Mouse (Mus musculus) midbrain, embryonic 16.5 days (tissue): Measurements from ENCODE around the gene Lrrc4c. TPM values are rescaled to one million over a fixed set of nuclear protein-coding genes. Genes with fewer than 3 reads are reported as not detected.

Source experiments
- ATAC-seq: fragments of 200-750 bp; cut with Nextera tagmentation; 2 replicates; pipeline ENCODE4 v1.8.0; 2017; ENCODE audit warnings: moderate TSS enrichment
- H3K27ac ChIP-seq: fragments of 300-500 bp; sonication (generic); 2 replicates; pipeline ENCODE4 v1.5.1; 2014; ENCODE audit warnings: mild to moderate bottlenecking, low read length, mixed read lengths
- H3K27me3 ChIP-seq: fragments of 300-500 bp; sonication (generic); 2 replicates; pipeline ENCODE4 v1.6.1; 2014; ENCODE audit warnings: low read depth, low read length, mixed read lengths; ENCODE audit not compliant: control insufficient read depth, insufficient read depth
- H3K36me3 ChIP-seq: fragments of 300-500 bp; sonication (generic); 2 replicates; pipeline ENCODE4 v1.6.1; 2014; ENCODE audit warnings: mild to moderate bottlenecking, low read length, moderate library complexity, mixed read lengths; ENCODE audit not compliant: control insufficient read depth, insufficient read depth
- H3K4me1 ChIP-seq: fragments of 300-500 bp; sonication (generic); 2 replicates; pipeline ENCODE4 v1.6.1; 2014; ENCODE audit warnings: mild to moderate bottlenecking, low read length, mixed read lengths; ENCODE audit not compliant: control insufficient read depth, insufficient read depth
- H3K4me2 ChIP-seq: fragments of 300-500 bp; sonication (generic); 2 replicates; pipeline ENCODE4 v1.6.1; 2014; ENCODE audit warnings: mild to moderate bottlenecking, low read length, mixed read lengths
- H3K4me3 ChIP-seq: fragments of 300-500 bp; sonication (generic); 2 replicates; pipeline ENCODE4 v1.5.1; 2014; ENCODE audit warnings: low read depth, mild to moderate bottlenecking, low read length, moderate library complexity, mixed read lengths
- H3K9ac ChIP-seq: fragments of 300-500 bp; sonication (generic); 2 replicates; pipeline ENCODE4 v1.6.1; 2014; ENCODE audit warnings: low read depth, low read length, mixed read lengths
- H3K9me3 ChIP-seq: fragments of 300-500 bp; sonication (generic); replicated peaks from 2 replicates; pipeline ENCODE4 v1.6.1; 2014; ENCODE audit warnings: mild to moderate bottlenecking, low read length, mixed read lengths; ENCODE audit not compliant: control insufficient read depth, poor library complexity, severe bottlenecking
- WGBS: fragments of 180-500 bp; shearing (Covaris S2); extraction: QIAGEN DNeasy Blood & Tissue Kit; methylation state at CpG from one replicate; pipeline ENCODE4 v1.1.7; 2014; 5-methylcytosine and 5-hydroxymethylcytosine counted together
- polyA plus RNA-seq: library from polyadenylated mRNA; unstranded; fragments of >200 nt; fragmentation: Nextera tagmentation; extraction: Ambion mirVana; gene quantifications from 2 replicates; pipeline ENCODE4 v1.2.1, GENCODE M21; 2015

Lrrc4c gene
- polyA plus RNA-seq, 1 experiment from 2014 or later = 43.3 TPM

DNA sequence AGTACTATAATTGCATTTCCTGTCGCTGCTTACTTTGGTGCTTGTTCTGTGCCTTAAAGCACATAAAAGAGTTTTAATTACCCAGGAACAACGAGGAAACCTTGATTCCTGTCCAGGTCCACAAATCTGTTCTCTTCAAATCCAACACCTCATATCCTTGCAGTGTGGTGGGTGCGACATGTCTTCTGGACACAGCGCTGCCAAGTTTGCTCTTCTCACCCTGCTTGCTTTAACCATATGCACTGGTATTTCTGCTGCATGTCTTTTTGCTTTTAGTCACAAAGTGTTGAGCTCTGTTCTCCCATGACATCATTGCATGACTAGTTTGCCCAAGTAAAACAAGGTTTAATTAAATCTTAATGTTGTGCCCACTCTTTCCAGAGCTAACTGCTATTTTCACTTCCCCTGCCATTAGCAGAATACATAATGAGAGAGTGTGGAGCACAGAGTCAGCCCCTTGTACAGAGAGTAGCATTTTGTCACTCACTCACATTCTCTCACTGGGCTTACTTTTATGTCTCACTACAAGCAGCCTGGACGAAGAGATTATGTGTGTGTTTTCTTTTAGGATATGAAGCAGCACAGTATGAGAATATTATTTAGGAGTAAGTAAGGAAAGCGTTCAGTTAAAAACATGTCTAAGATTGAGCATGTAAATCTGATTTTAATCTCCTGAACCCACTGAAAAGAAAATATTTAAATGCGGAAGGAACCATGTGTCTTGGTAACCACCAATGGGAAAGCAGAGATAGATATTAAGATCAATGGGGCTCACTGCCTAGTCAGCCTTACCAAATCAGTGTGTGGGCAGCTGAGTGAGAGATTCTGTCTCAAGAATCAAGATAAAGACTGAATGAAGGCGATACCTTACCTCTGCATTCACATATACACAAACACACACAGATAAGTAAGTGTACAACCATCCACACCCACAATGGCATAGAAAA lies 1096.7 kb downstream of the Lrrc4c start:
- 84% methylated on average over 8 of the region's 8 CpGs for WGBS

DNA sequence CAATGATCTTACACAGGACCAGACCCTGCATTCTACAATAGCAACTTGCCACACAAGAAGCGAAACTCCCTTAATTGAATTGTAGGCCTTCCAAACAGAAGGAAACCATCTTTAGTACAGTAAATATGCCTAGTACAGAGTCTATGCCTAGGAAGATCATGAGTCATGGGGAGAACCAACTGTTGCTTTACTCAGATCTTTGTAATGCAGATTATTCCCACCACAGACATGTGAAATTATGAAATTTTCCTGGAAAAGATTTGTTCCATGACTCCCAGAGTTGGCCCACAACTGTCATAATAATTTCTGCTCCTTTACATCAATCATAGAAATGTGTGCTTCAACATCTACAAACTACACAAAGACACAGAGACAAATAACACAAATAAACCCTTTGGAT lies 1116.2 kb downstream of the Lrrc4c start:
- H3K36me3 ChIP-seq = no peaks in the 10 kb centered on the region
- no peaks in the 10 kb centered on the region for H3K27me3 ChIP-seq
- H3K9ac ChIP-seq = no peak overlapping the region
- no peak for ATAC-seq
- H3K4me2 ChIP-seq = no peak overlapping the region
- 95% methylated on average over 1 of the region's 1 CpGs for WGBS
- no peaks in the 10 kb centered on the region for H3K9me3 ChIP-seq
- no peak overlapping the region for H3K4me3 ChIP-seq
- H3K27ac ChIP-seq = no peak overlapping the region
- H3K4me1 ChIP-seq = no peaks in the 10 kb centered on the region

More for the DNA sequence above, 1096.7 kb downstream of the Lrrc4c start:
- H3K27me3 ChIP-seq = no peaks in the 10 kb centered on the region
- H3K9ac ChIP-seq = no peak overlapping the region
- H3K9me3 ChIP-seq = no peaks in the 10 kb centered on the region
- H3K27ac ChIP-seq = no peak overlapping the region
- H3K36me3 ChIP-seq = no peaks in the 10 kb centered on the region
- H3K4me3 ChIP-seq = no peak overlapping the region
- ATAC-seq = no peak
- H3K4me1 ChIP-seq = no peaks in the 10 kb centered on the region
- H3K4me2 ChIP-seq = no peak overlapping the region

DNA sequence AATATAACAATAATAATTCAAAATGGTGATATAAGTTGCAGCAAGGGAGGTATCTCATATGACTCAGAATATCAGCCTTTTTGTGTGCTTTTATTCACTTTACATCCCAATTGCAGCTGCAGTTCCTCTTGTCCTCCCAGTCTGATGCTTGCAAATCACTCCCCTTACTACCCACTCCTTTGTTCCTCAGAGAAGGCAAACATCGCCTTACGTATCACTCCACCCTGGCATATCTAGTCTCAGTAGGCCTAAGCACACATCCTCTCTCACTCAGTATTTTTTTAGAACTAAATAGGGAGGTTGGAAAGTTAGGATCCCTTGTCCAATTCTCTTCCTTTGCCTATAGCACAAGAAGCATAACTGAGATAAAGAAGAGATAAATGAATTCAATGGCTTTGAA lies 1117.6 kb downstream of the Lrrc4c start:
- Histone ChIP-seq H3K27ac (no peak overlapping the region), H3K27me3 (no peaks in the 10 kb centered on the region), H3K4me1 (no peaks in the 10 kb centered on the region), H3K4me3 (no peak overlapping the region), H3K9me3 (no peaks in the 10 kb centered on the region), H3K36me3 (no peaks in the 10 kb centered on the region), H3K4me2 (no peak overlapping the region), H3K9ac (no peak overlapping the region)
- 77% methylated on average over 2 of the region's 2 CpGs for WGBS
- no peak for ATAC-seq

DNA sequence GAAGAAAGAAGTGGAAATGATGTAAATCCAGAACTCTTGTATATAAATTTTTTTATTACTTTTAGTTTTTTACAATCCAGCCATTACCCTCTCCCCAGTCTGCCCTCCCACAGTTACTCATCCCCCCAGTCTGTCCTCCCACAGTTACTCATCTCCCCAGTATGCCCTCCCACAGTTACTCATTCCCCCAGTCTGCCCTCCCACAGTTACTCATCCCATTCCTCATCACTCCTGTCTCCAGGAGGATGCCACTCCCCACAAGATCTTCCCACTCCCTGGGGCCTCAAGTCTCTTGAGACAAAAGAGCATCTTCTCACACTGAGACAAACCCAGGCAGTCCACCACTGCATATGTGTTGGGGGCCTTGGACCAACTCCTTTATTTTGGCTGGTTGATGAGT lies 1119.8 kb downstream of the Lrrc4c start:
- Histone ChIP-seq H3K27ac (no peak overlapping the region), H3K4me3 (no peak overlapping the region), H3K4me1 (no peaks in the 10 kb centered on the region), H3K9ac (no peak overlapping the region), H3K4me2 (no peak overlapping the region), H3K36me3 (no peaks in the 10 kb centered on the region), H3K27me3 (no peaks in the 10 kb centered on the region), H3K9me3 (no peaks in the 10 kb centered on the region)
- no peak for ATAC-seq

DNA sequence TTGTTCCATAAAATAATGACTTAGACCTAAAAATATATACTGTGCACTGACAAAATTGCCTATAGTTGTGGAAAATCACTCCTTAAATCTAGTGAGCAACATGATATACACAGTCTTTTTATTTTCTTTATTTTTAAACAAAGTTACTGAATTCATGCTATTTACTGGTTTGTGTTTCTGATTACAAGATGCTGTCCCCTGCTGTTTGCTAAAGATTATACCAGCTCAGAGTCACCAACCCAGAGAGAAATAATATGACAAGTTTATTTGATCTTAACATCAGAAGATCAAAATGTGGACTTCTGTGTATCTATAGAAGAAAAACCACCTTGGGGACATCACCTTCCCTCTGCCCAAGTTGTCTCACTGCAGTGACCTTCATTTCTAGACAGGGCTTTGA lies 1145.6 kb downstream of the Lrrc4c start:
- no peaks in the 10 kb centered on the region for H3K9me3 ChIP-seq
- H3K27ac ChIP-seq = no peak overlapping the region
- no peak overlapping the region for H3K4me3 ChIP-seq
- H3K27me3 ChIP-seq = no peaks in the 10 kb centered on the region
- no peak for ATAC-seq
- no peak overlapping the region for H3K4me2 ChIP-seq
- no peaks in the 10 kb centered on the region for H3K4me1 ChIP-seq
- no peak overlapping the region for H3K9ac ChIP-seq
- no peaks in the 10 kb centered on the region for H3K36me3 ChIP-seq

DNA sequence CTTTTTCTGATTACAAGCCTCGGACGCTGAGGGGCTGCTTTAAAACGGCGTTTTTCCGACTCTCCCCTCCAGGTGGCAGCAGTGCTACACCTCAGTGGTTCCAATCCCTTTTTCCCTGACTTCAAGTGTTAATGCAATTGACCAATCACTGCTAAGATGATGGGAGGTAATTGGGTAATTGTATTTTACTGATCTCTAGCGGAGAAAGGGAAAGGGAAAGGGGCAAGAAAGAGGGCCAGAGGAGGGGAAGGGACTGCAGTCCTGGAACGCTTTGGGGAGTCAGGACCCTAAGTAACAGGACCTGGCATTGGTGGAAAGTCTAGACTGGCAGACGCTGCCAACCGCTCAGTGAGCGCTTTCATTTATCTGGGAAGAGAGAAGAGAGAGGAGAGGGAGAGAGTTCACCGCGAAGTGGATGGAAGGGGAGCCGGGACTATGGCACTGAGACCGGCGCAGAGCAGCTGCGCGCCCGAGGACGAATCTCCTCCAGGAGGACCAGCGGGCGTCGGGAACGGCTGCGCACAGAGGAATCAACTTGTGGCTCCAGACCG lies 1148.3 kb downstream of the Lrrc4c start:
- peak overlapping the region; percentile 69 for H3K4me2 ChIP-seq
- peaks cover 8% of the 10 kb centered on the region for H3K4me1 ChIP-seq
- no peaks in the 10 kb centered on the region for H3K27me3 ChIP-seq
- H3K9ac ChIP-seq = peak overlapping the region; percentile 77
- peak; percentile 92 for ATAC-seq
- peak overlapping the region; percentile 66 for H3K4me3 ChIP-seq
- no peaks in the 10 kb centered on the region for H3K36me3 ChIP-seq
- H3K27ac ChIP-seq = peak overlapping the region; percentile 88
- H3K9me3 ChIP-seq = no peaks in the 10 kb centered on the region
- 0% methylated on average over 25 of the region's 25 CpGs for WGBS

DNA sequence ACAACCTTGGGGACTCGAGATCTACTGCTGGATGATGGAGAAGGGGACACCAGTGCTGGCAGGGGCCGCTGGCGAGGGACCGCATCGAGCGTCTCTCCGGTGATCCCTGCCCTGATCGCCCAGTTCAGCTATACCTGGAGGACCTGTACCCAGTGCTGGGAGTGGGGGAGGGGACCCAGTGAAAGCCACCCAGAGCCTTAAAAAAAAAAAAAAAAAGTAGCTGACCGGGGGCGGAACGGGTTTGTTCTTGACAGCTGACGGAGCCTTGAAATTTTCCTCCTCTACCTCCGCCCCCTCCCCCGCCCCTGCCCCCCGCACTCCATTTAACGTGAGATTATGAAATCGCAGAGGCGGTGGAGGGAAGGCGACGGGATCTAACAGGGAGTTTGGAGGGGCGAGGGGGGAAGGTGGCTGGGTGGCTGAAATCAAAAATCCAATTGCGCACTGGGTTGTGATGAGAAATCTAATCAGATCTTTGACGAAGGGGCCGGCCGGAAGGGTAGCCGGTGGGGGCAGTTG lies 1149.1 kb downstream of the Lrrc4c start:
- peak overlapping the region; percentile 66 for H3K4me3 ChIP-seq
- H3K27ac ChIP-seq = peak overlapping the region; percentile 88
- H3K36me3 ChIP-seq = no peaks in the 10 kb centered on the region
- H3K9me3 ChIP-seq = no peaks in the 10 kb centered on the region
- 1% methylated on average over 26 of the region's 26 CpGs for WGBS
- no peaks in the 10 kb centered on the region for H3K27me3 ChIP-seq
- H3K4me1 ChIP-seq = peaks cover 12% of the 10 kb centered on the region
- peak overlapping the region; percentile 69 for H3K4me2 ChIP-seq
- H3K9ac ChIP-seq = peak overlapping the region; percentile 77
- peak; percentile 84 for ATAC-seq

DNA sequence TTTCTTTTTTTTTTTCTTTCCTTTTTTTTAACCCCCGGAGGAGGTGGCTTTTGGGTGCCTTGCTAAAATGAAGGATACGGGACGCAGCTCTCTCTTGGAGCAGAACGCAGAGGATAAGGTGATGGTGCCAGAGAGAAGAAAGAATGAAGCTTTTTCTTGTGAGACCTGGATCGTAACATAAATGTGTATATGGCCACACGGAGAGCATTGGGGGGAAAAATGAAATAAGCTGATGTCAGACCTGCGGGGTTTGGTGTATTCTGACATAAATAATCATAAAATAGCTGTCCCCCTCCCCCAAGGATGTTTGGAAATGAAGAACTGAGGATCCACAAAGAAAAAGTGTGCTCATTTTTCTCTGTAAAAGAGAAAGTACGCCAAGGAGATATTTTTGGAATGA lies 1149.7 kb downstream of the Lrrc4c start:
- H3K9me3 ChIP-seq = no peaks in the 10 kb centered on the region
- H3K4me1 ChIP-seq = peaks cover 14% of the 10 kb centered on the region
- H3K36me3 ChIP-seq = no peaks in the 10 kb centered on the region
- peak overlapping the region; percentile 88 for H3K27ac ChIP-seq
- ATAC-seq = no peak
- peak overlapping the region; percentile 66 for H3K4me3 ChIP-seq
- peak overlapping the region; percentile 69 for H3K4me2 ChIP-seq
- peak overlapping the region; percentile 77 for H3K9ac ChIP-seq
- WGBS = 4% methylated on average over 8 of the region's 8 CpGs
- H3K27me3 ChIP-seq = no peaks in the 10 kb centered on the region

DNA sequence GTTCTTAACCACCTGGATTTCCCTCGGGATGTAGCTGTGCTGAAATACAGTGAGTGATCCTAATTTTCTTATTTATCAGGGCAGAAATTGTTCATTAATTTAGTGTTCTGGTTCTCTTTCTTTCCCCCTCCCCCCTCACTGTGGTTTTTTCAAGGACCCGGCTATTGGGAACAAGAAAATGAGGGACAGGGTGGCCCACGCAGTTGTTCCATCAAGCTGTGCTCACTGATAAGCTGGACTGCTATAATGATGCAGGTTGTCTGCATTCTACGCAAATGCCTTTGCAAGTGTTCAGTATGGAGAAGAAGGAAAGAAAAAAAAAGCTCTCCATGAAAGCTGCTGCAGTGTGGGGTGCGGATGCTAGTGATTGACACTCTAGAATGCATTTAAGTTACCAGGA lies 1150.4 kb downstream of the Lrrc4c start:
- H3K4me3 ChIP-seq = peak overlapping the region; percentile 66
- ATAC-seq = no peak
- H3K9me3 ChIP-seq = no peaks in the 10 kb centered on the region
- peak overlapping the region; percentile 52 for H3K9ac ChIP-seq
- peaks cover 17% of the 10 kb centered on the region for H3K4me1 ChIP-seq
- H3K27me3 ChIP-seq = no peaks in the 10 kb centered on the region
- H3K4me2 ChIP-seq = peak overlapping the region; percentile 69
- 10% methylated on average over 5 of the region's 5 CpGs for WGBS
- peak overlapping the region; percentile 73 for H3K27ac ChIP-seq
- no peaks in the 10 kb centered on the region for H3K36me3 ChIP-seq
